32 mouse cellular contexts compared by ENCODE assay signal in genomic region chr8:95440168-95440709, GRCm38 (mm10). TPM values are rescaled to one million over a fixed set of nuclear protein-coding genes. Genes with fewer than 3 reads are reported as not detected.
DNase-seq lines count a peak whose midpoint lies in the region; ATAC-seq and TF ChIP-seq lines count a peak whose summit lies in the region.
"Had no signal": no experiment of that assay in that cellular context is flagged by ENCODE, and none has a peak within 500 bp of the region (broad histone marks: within the 10 kb centered on the region; RNA-seq: fewer than 3 reads in every experiment).

No protein-coding gene starts in this region.

- in situ Hi-C loops in ES-E14 (cut with MboI; ENCODE audit: low sequenced_read_pairs in 2 of 2, unreplicated experiment in 2 of 2): no loop called here

- no peak overlapping the region for H3K4me3 ChIP-seq in ES-E14 (ENCODE audit: insufficient read depth in 1 of 2, low read depth in 1 of 2, low read length in 2 of 2, poor library complexity in 1 of 2, severe bottlenecking in 1 of 2)
- no peak overlapping the region for H3K4me3 ChIP-seq in liver, embryonic 13.5 days (replicated peaks)
- H3K4me3 ChIP-seq: embryonic facial prominence, embryonic 10.5 days; embryonic facial prominence, embryonic 15.5 days; forebrain, embryonic 12.5 days; heart, embryonic 13.5 days; hindbrain, embryonic 10.5 days; hindbrain, embryonic 15.5 days; kidney, embryonic 15.5 days; midbrain, embryonic 10.5 days; midbrain, embryonic 15.5 days; neural tube, embryonic 15.5 days had no signal

- H3K36me3 ChIP-seq in ES-E14 (ENCODE audit: control insufficient read depth, insufficient read depth, low read length, poor library complexity, severe bottlenecking): no peaks in the 10 kb centered on the region
- H3K36me3 ChIP-seq in liver, embryonic 13.5 days: no peaks in the 10 kb centered on the region
- H3K36me3 ChIP-seq: embryonic facial prominence, embryonic 10.5 days; embryonic facial prominence, embryonic 15.5 days; forebrain, embryonic 12.5 days; heart, embryonic 13.5 days; hindbrain, embryonic 10.5 days; hindbrain, embryonic 15.5 days; kidney, embryonic 15.5 days; midbrain, embryonic 10.5 days; midbrain, embryonic 15.5 days; neural tube, embryonic 15.5 days had no signal

- DNase-seq in ES-E14 (ENCODE audit: low read depth, low spot score): no peak
- DNase-seq in R1 (ENCODE audit: low read depth, low spot score): peak; percentile 34
- DNase-seq in liver, embryonic 13.5 days: peak; percentile 15
- DNase-seq in kidney, adult 8-10 months: no peak
- DNase-seq in cerebellum, adult 11-12 months: no peak
- DNase-seq: adrenal gland, postnatal 14 days; B cell, adult 2 months; cerebellum, adult 18-20 months; cerebellum, postnatal 14 days; forebrain, postnatal 0 days; heart, postnatal 14 days; kidney, adult 11 months; kidney, postnatal 36 days; layer of hippocampus, postnatal 36 days; right cerebral cortex, adult 18-20 months; right cerebral cortex, postnatal 4 days; thymus, postnatal 4 days had no signal

- WGBS in liver, embryonic 13.5 days (ENCODE audit: insufficient replicate concordance): 37% methylated on average over 5 of the region's 5 CpGs

- H3K4me2 ChIP-seq in liver, embryonic 13.5 days: peak overlapping the region; percentile 29
- H3K4me2 ChIP-seq: embryonic facial prominence, embryonic 15.5 days; forebrain, embryonic 12.5 days; heart, embryonic 13.5 days; hindbrain, embryonic 15.5 days; kidney, embryonic 15.5 days; midbrain, embryonic 15.5 days; neural tube, embryonic 15.5 days had no signal

- no peak overlapping the region for H3K27ac ChIP-seq in ES-E14 (ENCODE audit: insufficient read depth, low read depth, low read length, poor library complexity, severe bottlenecking)
- peak overlapping the region; percentile 10 for H3K27ac ChIP-seq in liver, embryonic 13.5 days
- H3K27ac ChIP-seq: embryonic facial prominence, embryonic 10.5 days; embryonic facial prominence, embryonic 15.5 days; forebrain, embryonic 12.5 days; heart, embryonic 13.5 days; hindbrain, embryonic 10.5 days; hindbrain, embryonic 15.5 days; kidney, embryonic 15.5 days; macrophage; midbrain, embryonic 10.5 days; midbrain, embryonic 15.5 days; neural tube, embryonic 15.5 days; stomach, postnatal 0 days had no signal

- peaks cover 11% of the 10 kb centered on the region for H3K9me3 ChIP-seq in ES-E14 (ENCODE audit: control insufficient read depth, insufficient read depth, low read depth, low read length)
- H3K9me3 ChIP-seq in liver, embryonic 13.5 days (replicated peaks): no peaks in the 10 kb centered on the region
- H3K9me3 ChIP-seq: embryonic facial prominence, embryonic 10.5 days; embryonic facial prominence, embryonic 15.5 days; forebrain, embryonic 12.5 days; heart, embryonic 13.5 days; hindbrain, embryonic 10.5 days; hindbrain, embryonic 15.5 days; kidney, embryonic 15.5 days; midbrain, embryonic 10.5 days; midbrain, embryonic 15.5 days; neural tube, embryonic 15.5 days had no signal

- peak; percentile 62 for ATAC-seq in liver, embryonic 13.5 days (ENCODE audit: low read depth)
- peak; percentile 62 for ATAC-seq in megakaryocyte progenitor cell, adult 5-6 weeks (replicated peaks; ENCODE audit: poor library complexity)
- ATAC-seq in granulocyte monocyte progenitor cell, adult 5-6 weeks (replicated peaks; ENCODE audit: poor library complexity, severe bottlenecking): no peak
- ATAC-seq: forebrain, postnatal 0 days; inflammation-experienced regulatory T-cells, adult 6 months; midbrain, embryonic 15.5 days had no signal

- no peak overlapping the region for H3K9ac ChIP-seq in ES-E14 (ENCODE audit: insufficient read depth, low read depth, low read length, poor library complexity, severe bottlenecking)
- H3K9ac ChIP-seq in liver, embryonic 13.5 days: no peak overlapping the region
- H3K9ac ChIP-seq: embryonic facial prominence, embryonic 15.5 days; forebrain, embryonic 12.5 days; forebrain, postnatal 0 days; heart, embryonic 13.5 days; hindbrain, embryonic 15.5 days; kidney, embryonic 15.5 days; midbrain, embryonic 15.5 days; neural tube, embryonic 15.5 days had no signal

- H3K27me3 ChIP-seq in liver, embryonic 13.5 days: no peaks in the 10 kb centered on the region
- H3K27me3 ChIP-seq: embryonic facial prominence, embryonic 15.5 days; forebrain, embryonic 12.5 days; heart, embryonic 13.5 days; hindbrain, embryonic 15.5 days; kidney, embryonic 15.5 days; midbrain, embryonic 15.5 days; neural tube, embryonic 15.5 days had no signal

- peaks cover 0 to 2% of the 10 kb centered on the region in 2 experiments; a peak in 1 of 4 replicates for H3K4me1 ChIP-seq in ES-E14 (ENCODE audit: control insufficient read depth in 2 of 2, insufficient read depth in 2 of 2, low read length in 2 of 2, poor library complexity in 1 of 2)
- peaks cover 46% of the 10 kb centered on the region for H3K4me1 ChIP-seq in liver, embryonic 13.5 days (replicated peaks)
- H3K4me1 ChIP-seq: embryonic facial prominence, embryonic 10.5 days; embryonic facial prominence, embryonic 15.5 days; forebrain, embryonic 12.5 days; hindbrain, embryonic 15.5 days; midbrain, embryonic 10.5 days; midbrain, embryonic 15.5 days; neural tube, embryonic 15.5 days had no signal

TF ChIP-seq in ES-E14, 5 proteins besides CTCF, POLR2A, EP300 and RAD21:
- peak; percentile 64 for TF ChIP-seq MAFK (IDR thresholded peaks at IDR 0.05; ENCODE audit: insufficient read depth, low read depth, low read length)
- TF ChIP-seq ZNF384 (IDR thresholded peaks at IDR 0.05; ENCODE audit: low read depth, low read length): no peak

RNA-seq across cellular contexts. Expression of gene Cfap20, which starts 5.6 kb away (rescaled TPM):
- total RNA-seq in ES-E14 (2012; rRNA removed): 64.4 and 70.5 TPM in 2 replicates
- 41.2 TPM in 2 replicates for polyA plus RNA-seq in liver, embryonic 13.5 days (2015; fragmentation: Nextera tagmentation; extraction: Ambion mirVana)
- total RNA-seq in megakaryocyte progenitor cell, adult 5-6 weeks (2015): 96.0 and 101 TPM in 2 replicates
- total RNA-seq in megakaryocyte progenitor cell, adult 5-6 weeks (2017): 52.0 and 63.2 TPM in 2 replicates
- total RNA-seq in granulocyte monocyte progenitor cell, adult 5-6 weeks (2014; fragmentation: Nextera tagmentation): 62.1 and 78.1 TPM in 2 replicates
- total RNA-seq in granulocyte monocyte progenitor cell, adult 5-6 weeks (2017): 62.8 and 65.6 TPM in 2 replicates

RNA-seq across cellular contexts. Expression of gene Csnk2a2, which starts 49.6 kb away (rescaled TPM):
- total RNA-seq in ES-E14 (2012; rRNA removed): 40.2 and 52.4 TPM in 2 replicates
- polyA plus RNA-seq in liver, embryonic 13.5 days (2015; fragmentation: Nextera tagmentation; extraction: Ambion mirVana): 4.9 and 6.2 TPM in 2 replicates
- 113 TPM in 2 replicates for total RNA-seq in megakaryocyte progenitor cell, adult 5-6 weeks (2015)
- 30.0 and 33.1 TPM in 2 replicates for total RNA-seq in megakaryocyte progenitor cell, adult 5-6 weeks (2017)
- total RNA-seq in granulocyte monocyte progenitor cell, adult 5-6 weeks (2014; fragmentation: Nextera tagmentation): 78.4 and 99.4 TPM in 2 replicates
- 22.6 and 43.6 TPM in 2 replicates for total RNA-seq in granulocyte monocyte progenitor cell, adult 5-6 weeks (2017)

Comparison
In these comparisons a context has a peak if more than half of its experiments do, and no peak if none do; other contexts are left out.
1. DNase-seq: peak in R1 (single experiment) and liver, embryonic 13.5 days (single experiment); none in ES-E14 (single experiment), kidney, adult 8-10 months (0 of 2) and cerebellum, adult 11-12 months (single experiment).